Mouse (Mus musculus): Measurements from ENCODE around the gene Wdr25.

Gene Wdr25

DNA sequence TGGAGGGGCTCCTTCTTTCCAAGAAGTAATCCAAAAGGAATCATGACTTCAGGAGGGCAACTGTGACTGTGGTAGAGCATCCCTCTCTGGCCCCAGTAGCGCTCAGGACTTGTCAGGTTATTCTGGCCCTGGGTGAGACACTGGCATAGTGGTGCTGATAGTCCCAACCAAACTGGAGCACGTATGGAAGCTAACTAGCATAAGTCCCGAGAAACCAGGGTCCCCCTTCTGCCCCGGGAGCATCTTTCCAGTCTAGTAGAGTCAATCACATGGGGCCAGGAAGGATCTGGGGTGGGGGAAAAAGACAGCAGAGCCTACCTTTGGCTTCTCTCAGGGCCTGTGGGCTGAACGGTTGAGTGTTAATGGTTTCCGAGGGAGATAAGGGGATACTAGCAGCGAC is 175.3 kb downstream of the Wdr25 start:
- DNase-seq (ENCODE audit: low spot score): no peak

DNA sequence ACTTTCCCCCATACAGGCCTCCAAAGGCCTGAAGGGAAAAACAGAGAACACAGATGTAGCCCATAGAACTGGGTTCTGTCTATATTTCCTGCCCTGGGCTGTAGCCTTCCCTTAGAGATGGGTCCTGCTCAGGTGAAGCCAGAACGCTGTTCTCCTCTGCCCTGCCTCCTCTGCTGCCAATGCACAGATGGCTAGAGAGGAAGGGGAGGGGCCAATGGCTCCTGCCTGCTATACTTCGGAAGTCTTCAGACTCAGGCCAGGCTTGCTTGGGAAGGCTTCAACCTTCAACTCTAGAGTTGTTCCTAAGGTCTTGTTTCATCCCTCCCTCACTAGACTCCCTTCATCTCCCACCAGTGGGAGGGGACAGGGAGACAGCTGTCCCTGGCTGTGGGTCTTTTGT is 176.3 kb downstream of the Wdr25 start:
- no peak for DNase-seq (ENCODE audit: low spot score)

DNA sequence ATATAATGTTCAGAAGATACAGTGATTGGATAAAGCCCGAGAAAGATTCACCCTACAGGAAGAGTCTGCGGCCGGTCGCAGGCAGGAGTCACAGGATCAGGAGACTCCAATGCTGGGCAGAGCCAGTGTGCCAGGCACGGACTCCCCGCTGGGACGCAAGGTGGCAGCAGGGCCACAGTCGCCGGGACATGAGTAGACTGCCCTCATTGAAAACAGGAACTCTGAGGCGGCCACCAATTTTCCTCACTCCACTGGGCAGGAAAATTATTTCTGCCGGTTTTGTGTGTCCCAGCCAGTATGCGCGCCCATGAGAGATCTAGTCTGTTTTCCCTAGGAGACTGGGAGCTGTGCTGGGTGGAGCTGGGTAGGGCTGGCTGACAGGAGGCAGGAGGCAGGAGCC is 177.8 kb downstream of the Wdr25 start:
- no peak for DNase-seq (ENCODE audit: low spot score)

DNA sequence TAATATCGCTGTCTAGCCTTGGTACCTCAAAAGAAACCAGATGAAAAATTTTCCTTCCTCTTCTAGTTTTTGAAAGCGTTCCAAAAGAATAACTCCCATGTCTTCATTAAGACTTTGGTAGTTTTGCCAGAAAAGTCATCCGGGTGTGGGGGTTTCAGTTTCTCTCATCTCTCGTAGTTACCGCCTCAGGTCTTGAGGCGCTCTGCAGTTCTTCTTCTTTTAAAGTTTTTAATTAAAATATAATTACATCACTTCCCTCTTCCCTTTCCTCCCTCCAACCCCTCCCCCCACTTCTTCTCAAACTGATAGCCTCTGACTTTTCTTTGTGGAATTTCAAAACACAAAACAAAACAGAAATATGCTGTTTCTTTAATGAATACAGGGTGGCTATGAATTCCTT is 180.7 kb downstream of the Wdr25 start:
- no peak for DNase-seq (ENCODE audit: low spot score)

DNA sequence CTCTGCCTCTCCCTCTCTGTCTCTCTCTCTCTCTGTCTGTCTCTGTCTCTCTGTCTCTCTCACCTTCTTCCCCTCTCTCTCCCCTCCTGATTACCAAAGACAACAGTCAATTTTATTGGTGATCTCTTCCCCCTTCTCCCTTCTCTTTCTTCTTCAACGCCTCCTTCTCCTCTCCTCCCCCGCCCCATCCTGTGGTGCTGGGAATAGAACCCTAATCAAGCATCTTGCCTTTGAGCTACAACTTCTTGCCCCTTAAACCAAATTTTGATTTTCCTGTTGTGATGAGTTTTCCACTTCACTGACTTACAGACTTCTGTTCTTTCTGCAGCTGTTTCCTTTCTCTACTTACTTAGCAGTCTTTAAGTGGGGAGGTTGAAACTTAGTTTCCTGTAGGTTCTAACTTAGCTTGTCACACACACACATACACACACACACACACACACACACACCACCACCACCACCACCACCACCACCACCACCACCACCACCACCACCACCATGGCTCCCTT is 181.4 kb downstream of the Wdr25 start:
- DNase-seq (ENCODE audit: low spot score): no peak

DNA sequence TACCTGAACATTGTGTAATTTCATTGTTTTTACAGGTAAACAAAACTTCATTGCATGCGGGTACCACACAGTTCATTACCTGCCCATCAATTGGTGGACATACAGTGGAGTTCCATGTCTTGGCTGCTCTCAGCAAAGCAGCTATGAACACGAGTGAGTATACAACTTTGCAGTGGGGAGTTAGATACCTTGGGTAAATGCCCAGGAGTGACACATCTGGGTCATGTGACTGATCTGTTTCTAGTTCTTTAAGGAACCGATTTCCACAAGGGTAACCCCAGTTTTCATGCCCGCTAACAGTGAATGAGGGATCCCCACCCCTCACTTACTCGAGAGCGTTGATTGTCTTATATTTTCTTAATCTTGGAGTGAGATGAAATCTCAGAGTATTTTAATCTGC is 183.6 kb downstream of the Wdr25 start:
- DNase-seq (ENCODE audit: low spot score): no peak

All from testis, postnatal 10 days (tissue).